Mouse (Mus musculus): ENCODE measurements around the gene Rbfox3. TPM values are rescaled to one million over a fixed set of nuclear protein-coding genes. Genes with fewer than 3 reads are reported as not detected.

Gene Rbfox3
- total and polyA plus RNA-seq, 2 experiments from 2014 or later, result 60.3 to 73.3 TPM

DNA sequence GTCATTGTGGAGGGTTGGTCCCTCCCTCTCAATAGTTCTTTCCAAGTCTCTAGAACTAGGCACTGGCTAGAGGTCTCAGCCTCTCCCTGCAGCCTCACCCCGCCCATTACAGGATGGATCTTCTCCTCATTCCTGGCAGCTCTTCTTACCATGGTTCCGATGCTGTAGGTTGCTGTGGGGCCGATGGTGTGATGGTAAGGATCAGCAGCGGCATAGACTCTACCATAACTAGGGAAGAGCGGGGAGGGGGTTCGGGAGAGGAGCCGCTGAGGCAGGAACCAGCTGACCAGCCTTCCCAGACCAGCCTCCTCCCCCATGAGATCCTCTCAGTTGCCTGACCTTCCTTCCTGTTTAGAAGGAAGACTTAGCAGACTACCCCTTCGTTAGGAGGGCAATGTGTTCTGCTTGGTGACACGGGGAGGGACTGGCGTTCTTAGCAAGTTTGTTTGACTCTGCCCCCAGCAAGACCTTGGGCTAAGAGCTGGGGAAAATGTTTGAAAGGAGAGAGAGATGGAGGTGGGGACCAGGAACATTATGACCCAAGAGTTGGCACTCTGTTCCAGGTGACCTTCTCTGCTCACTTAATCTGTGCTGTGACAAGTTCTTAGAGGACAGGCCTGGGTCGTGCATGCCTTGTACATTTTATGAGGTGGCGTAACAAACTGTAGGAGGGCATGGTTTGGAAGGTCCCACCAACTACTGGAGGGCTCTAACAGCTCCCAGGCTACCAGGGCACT lies 417.2 kb downstream of the Rbfox3 start:
- DNase-seq (ENCODE audit: low spot score) (no peak), ATAC-seq (ENCODE audit: low FRiP score) (no peak)
- Histone ChIP-seq H3K9ac (replicated peaks; ENCODE audit: low read length, poor library complexity, severe bottlenecking) (no peak overlapping the region), H3K27me3 (ENCODE audit: insufficient read depth, low read length) (no peaks in the 10 kb centered on the region), H3K4me3 (ENCODE audit: low read depth, low read length) (no peak overlapping the region), H3K9me3 (ENCODE audit: low read length) (no peaks in the 10 kb centered on the region), H3K4me1 (ENCODE audit: insufficient read depth, low read length) (no peaks in the 10 kb centered on the region), H3K4me2 (ENCODE audit: low read depth, low read length, poor library complexity, severe bottlenecking) (no peak overlapping the region), H3K36me3 (ENCODE audit: insufficient read depth, low read length) (no peaks in the 10 kb centered on the region; the same call in 1 of the 2 replicates), H3K27ac (ENCODE audit: low read depth, low read length) (no peak overlapping the region)
- 83% methylated on average over 12 of the region's 12 CpGs for WGBS
- TF ChIP-seq CTCF (IDR thresholded peaks at IDR 0.05), result no peak

GRCm38 (mm10) chr11:118493458-118493857 lies 417.9 kb downstream of the Rbfox3 start:
- no peaks in the 10 kb centered on the region for H3K4me1 ChIP-seq (ENCODE audit: insufficient read depth, low read length)
- no peaks in the 10 kb centered on the region; the same call in 1 of the 2 replicates for H3K36me3 ChIP-seq (ENCODE audit: insufficient read depth, low read length)
- DNase-seq (ENCODE audit: low spot score) (no peak), ATAC-seq (ENCODE audit: low FRiP score) (no peak)
- H3K4me3 ChIP-seq (ENCODE audit: low read depth, low read length), result no peak overlapping the region
- no peak overlapping the region for H3K27ac ChIP-seq (ENCODE audit: low read depth, low read length)
- no peaks in the 10 kb centered on the region for H3K9me3 ChIP-seq (ENCODE audit: low read length)
- H3K4me2 ChIP-seq (ENCODE audit: low read depth, low read length, poor library complexity, severe bottlenecking), result no peak overlapping the region
- no peaks in the 10 kb centered on the region for H3K27me3 ChIP-seq (ENCODE audit: insufficient read depth, low read length)
- WGBS, result 82% methylated on average over 2 of the region's 2 CpGs
- TF ChIP-seq CTCF (IDR thresholded peaks at IDR 0.05), result no peak
- H3K9ac ChIP-seq (replicated peaks; ENCODE audit: low read length, poor library complexity, severe bottlenecking), result no peak overlapping the region

DNA sequence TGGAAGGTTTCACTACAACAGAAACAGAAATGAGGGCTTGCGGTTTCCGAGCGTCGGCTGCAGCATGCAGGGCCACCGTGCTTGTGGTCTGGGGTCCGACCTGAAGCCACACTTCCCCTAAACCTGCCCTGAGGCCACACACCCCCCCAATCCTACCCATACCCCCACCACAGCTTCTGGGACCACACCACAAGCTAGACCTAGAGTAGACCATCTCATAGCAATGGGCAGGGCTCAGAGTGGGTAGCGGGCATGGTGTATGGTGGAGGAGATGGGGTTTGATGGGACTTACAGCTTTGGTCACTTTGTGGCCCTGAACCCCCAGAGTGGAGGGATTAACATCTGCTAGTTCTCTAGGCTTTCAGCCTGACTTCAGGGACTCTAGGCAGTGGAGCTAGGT lies 420.2 kb downstream of the Rbfox3 start:
- DNase-seq (ENCODE audit: low spot score), result no peak
- ATAC-seq (ENCODE audit: low FRiP score), result no peak

GRCm38 (mm10) chr11:118490566-118491218 lies 420.7 kb downstream of the Rbfox3 start:
- Histone ChIP-seq H3K36me3 (ENCODE audit: insufficient read depth, low read length) (peaks cover 6% of the 10 kb centered on the region), H3K4me3 (ENCODE audit: low read depth, low read length) (no peak overlapping the region), H3K4me2 (ENCODE audit: low read depth, low read length, poor library complexity, severe bottlenecking) (no peak overlapping the region), H3K4me1 (ENCODE audit: insufficient read depth, low read length) (no peaks in the 10 kb centered on the region), H3K9ac (replicated peaks; ENCODE audit: low read length, poor library complexity, severe bottlenecking) (no peak overlapping the region), H3K27ac (ENCODE audit: low read depth, low read length) (no peak overlapping the region), H3K9me3 (ENCODE audit: low read length) (no peaks in the 10 kb centered on the region), H3K27me3 (ENCODE audit: insufficient read depth, low read length) (no peaks in the 10 kb centered on the region)
- DNase-seq (ENCODE audit: low spot score), result peak; percentile 54
- WGBS, result 26% methylated on average over 22 of the region's 22 CpGs
- TF ChIP-seq CTCF (IDR thresholded peaks at IDR 0.05), result peak; percentile 75
- no peak for ATAC-seq (ENCODE audit: low FRiP score)

More for the DNA sequence above, 420.2 kb downstream of the Rbfox3 start:
- TF ChIP-seq CTCF (IDR thresholded peaks at IDR 0.05), result no peak
- Histone ChIP-seq H3K27me3 (ENCODE audit: insufficient read depth, low read length) (no peaks in the 10 kb centered on the region), H3K9me3 (ENCODE audit: low read length) (no peaks in the 10 kb centered on the region), H3K27ac (ENCODE audit: low read depth, low read length) (no peak overlapping the region), H3K36me3 (ENCODE audit: insufficient read depth, low read length) (peaks cover under 1% of the 10 kb centered on the region), H3K4me1 (ENCODE audit: insufficient read depth, low read length) (no peaks in the 10 kb centered on the region), H3K4me3 (ENCODE audit: low read depth, low read length) (no peak overlapping the region), H3K9ac (replicated peaks; ENCODE audit: low read length, poor library complexity, severe bottlenecking) (no peak overlapping the region), H3K4me2 (ENCODE audit: low read depth, low read length, poor library complexity, severe bottlenecking) (no peak overlapping the region)
- 89% methylated on average over 7 of the region's 7 CpGs for WGBS

GRCm38 (mm10) chr11:118488907-118489270 lies 422.5 kb downstream of the Rbfox3 start:
- Histone ChIP-seq H3K4me1 (ENCODE audit: insufficient read depth, low read length) (no peaks in the 10 kb centered on the region), H3K9me3 (ENCODE audit: low read length) (no peaks in the 10 kb centered on the region), H3K4me3 (ENCODE audit: low read depth, low read length) (no peak overlapping the region), H3K27ac (ENCODE audit: low read depth, low read length) (no peak overlapping the region), H3K9ac (replicated peaks; ENCODE audit: low read length, poor library complexity, severe bottlenecking) (no peak overlapping the region), H3K27me3 (ENCODE audit: insufficient read depth, low read length) (no peaks in the 10 kb centered on the region), H3K36me3 (ENCODE audit: insufficient read depth, low read length) (peaks cover 6% of the 10 kb centered on the region), H3K4me2 (ENCODE audit: low read depth, low read length, poor library complexity, severe bottlenecking) (no peak overlapping the region)
- no peak for TF ChIP-seq CTCF (IDR thresholded peaks at IDR 0.05)
- no peak for DNase-seq (ENCODE audit: low spot score)
- WGBS, result 48% methylated on average over 12 of the region's 12 CpGs
- ATAC-seq (ENCODE audit: low FRiP score), result no peak
